Mouse (Mus musculus): ENCODE measurements around the gene Letm1. TPM values are rescaled to one million over a fixed set of nuclear protein-coding genes. Genes with fewer than 3 reads are reported as not detected.

Gene Letm1
- polyA plus RNA-seq, 1 experiment from 2014 or later: 68.7 TPM

GRCm38 (mm10) chr5:33704945-33705611 lies 77.5 kb downstream of the Letm1 start:
- Histone ChIP-seq H3K4me2 (ENCODE audit: low read length) (no peak overlapping the region), H3K4me1 (ENCODE audit: control insufficient read depth, insufficient read depth, low read depth, low read length) (peaks cover 16% of the 10 kb centered on the region; the same call in 1 of the 2 replicates), H3K9me3 (ENCODE audit: control insufficient read depth, low read length) (no peaks in the 10 kb centered on the region), H3K36me3 (ENCODE audit: control insufficient read depth, insufficient read depth, low read length) (no peaks in the 10 kb centered on the region), H3K27ac (ENCODE audit: low read depth, low read length) (peak overlapping the region; percentile 76), H3K4me3 (ENCODE audit: low read length) (no peak overlapping the region), H3K27me3 (replicated peaks; ENCODE audit: control insufficient read depth, insufficient read depth, low read length) (0 out of 2 replicates have a peak, but pooled peaks cover 2% of the 10 kb centered on the region), H3K9ac (ENCODE audit: low read depth, low read length) (no peak overlapping the region)
- ATAC-seq: peak; percentile 91
- 3% methylated on average over 10 of the region's 11 CpGs for WGBS

GRCm38 (mm10) chr5:33703999-33704398 lies 78.6 kb downstream of the Letm1 start:
- no peaks in the 10 kb centered on the region for H3K9me3 ChIP-seq (ENCODE audit: control insufficient read depth, low read length)
- H3K4me1 ChIP-seq (ENCODE audit: control insufficient read depth, insufficient read depth, low read depth, low read length): peaks cover 16% of the 10 kb centered on the region; the same call in 1 of the 2 replicates
- ATAC-seq: peak; percentile 62
- WGBS: 16% methylated on average over 8 of the region's 8 CpGs
- H3K36me3 ChIP-seq (ENCODE audit: control insufficient read depth, insufficient read depth, low read length): no peaks in the 10 kb centered on the region
- H3K9ac ChIP-seq (ENCODE audit: low read depth, low read length): no peak overlapping the region
- H3K27me3 ChIP-seq (replicated peaks; ENCODE audit: control insufficient read depth, insufficient read depth, low read length): 0 out of 2 replicates have a peak, but pooled peaks cover 2% of the 10 kb centered on the region
- H3K27ac ChIP-seq (ENCODE audit: low read depth, low read length): peak overlapping the region; percentile 53
- H3K4me2 ChIP-seq (ENCODE audit: low read length): no peak overlapping the region
- no peak overlapping the region for H3K4me3 ChIP-seq (ENCODE audit: low read length)

- 79% methylated on average over 11 of the region's 11 CpGs for WGBS
- peaks cover 7% of the 10 kb centered on the region; the same call in 1 of the 2 replicates for H3K27me3 ChIP-seq (replicated peaks; ENCODE audit: control insufficient read depth, insufficient read depth, low read length)
- no peak for ATAC-seq
- no peaks in the 10 kb centered on the region for H3K36me3 ChIP-seq (ENCODE audit: control insufficient read depth, insufficient read depth, low read length)
- H3K4me3 ChIP-seq (ENCODE audit: low read length): no peak overlapping the region
- peaks cover 16% of the 10 kb centered on the region for H3K4me1 ChIP-seq (ENCODE audit: control insufficient read depth, insufficient read depth, low read depth, low read length)
- H3K4me2 ChIP-seq (ENCODE audit: low read length): no peak overlapping the region
- no peak overlapping the region for H3K9ac ChIP-seq (ENCODE audit: low read depth, low read length)
- no peaks in the 10 kb centered on the region for H3K9me3 ChIP-seq (ENCODE audit: control insufficient read depth, low read length)
- H3K27ac ChIP-seq (ENCODE audit: low read depth, low read length): no peak overlapping the region
Observed at GRCm38 (mm10) chr5:33701832-33702231, 80.8 kb downstream of the Letm1 start.

GRCm38 (mm10) chr5:33700010-33700409 lies 82.6 kb downstream of the Letm1 start:
- H3K36me3 ChIP-seq (ENCODE audit: control insufficient read depth, insufficient read depth, low read length): no peaks in the 10 kb centered on the region
- peaks cover 10% of the 10 kb centered on the region for H3K4me1 ChIP-seq (ENCODE audit: control insufficient read depth, insufficient read depth, low read depth, low read length)
- no peak overlapping the region for H3K4me3 ChIP-seq (ENCODE audit: low read length)
- no peaks in the 10 kb centered on the region for H3K9me3 ChIP-seq (ENCODE audit: control insufficient read depth, low read length)
- H3K27me3 ChIP-seq (replicated peaks; ENCODE audit: control insufficient read depth, insufficient read depth, low read length): peaks cover 17% of the 10 kb centered on the region
- H3K27ac ChIP-seq (ENCODE audit: low read depth, low read length): no peak overlapping the region; the same call in 1 of the 2 replicates
- no peak for ATAC-seq
- no peak overlapping the region for H3K4me2 ChIP-seq (ENCODE audit: low read length)
- H3K9ac ChIP-seq (ENCODE audit: low read depth, low read length): no peak overlapping the region
- WGBS: 49% methylated on average over 13 of the region's 13 CpGs

GRCm38 (mm10) chr5:33698669-33699068 lies 83.9 kb downstream of the Letm1 start:
- ATAC-seq: no peak
- no peaks in the 10 kb centered on the region for H3K9me3 ChIP-seq (ENCODE audit: control insufficient read depth, low read length)
- WGBS: 81% methylated on average over 5 of the region's 5 CpGs
- no peaks in the 10 kb centered on the region for H3K36me3 ChIP-seq (ENCODE audit: control insufficient read depth, insufficient read depth, low read length)
- peaks cover 13% of the 10 kb centered on the region for H3K4me1 ChIP-seq (ENCODE audit: control insufficient read depth, insufficient read depth, low read depth, low read length)
- H3K4me3 ChIP-seq (ENCODE audit: low read length): no peak overlapping the region
- H3K27me3 ChIP-seq (replicated peaks; ENCODE audit: control insufficient read depth, insufficient read depth, low read length): peaks cover 17% of the 10 kb centered on the region
- H3K9ac ChIP-seq (ENCODE audit: low read depth, low read length): no peak overlapping the region
- H3K27ac ChIP-seq (ENCODE audit: low read depth, low read length): no peak overlapping the region
- no peak overlapping the region for H3K4me2 ChIP-seq (ENCODE audit: low read length)

GRCm38 (mm10) chr5:33697947-33698512 lies 84.6 kb downstream of the Letm1 start:
- H3K9ac ChIP-seq (ENCODE audit: low read depth, low read length): no peak overlapping the region
- peak; percentile 68 for ATAC-seq
- no peaks in the 10 kb centered on the region for H3K36me3 ChIP-seq (ENCODE audit: control insufficient read depth, insufficient read depth, low read length)
- no peaks in the 10 kb centered on the region for H3K9me3 ChIP-seq (ENCODE audit: control insufficient read depth, low read length)
- no peak overlapping the region for H3K4me3 ChIP-seq (ENCODE audit: low read length)
- H3K4me1 ChIP-seq (ENCODE audit: control insufficient read depth, insufficient read depth, low read depth, low read length): peaks cover 13% of the 10 kb centered on the region
- 13% methylated on average over 11 of the region's 13 CpGs for WGBS
- H3K27me3 ChIP-seq (replicated peaks; ENCODE audit: control insufficient read depth, insufficient read depth, low read length): peaks cover 17% of the 10 kb centered on the region
- H3K4me2 ChIP-seq (ENCODE audit: low read length): no peak overlapping the region
- H3K27ac ChIP-seq (ENCODE audit: low read depth, low read length): peak overlapping the region; percentile 16; the same call in 1 of the 2 replicates

- Histone ChIP-seq H3K36me3 (ENCODE audit: control insufficient read depth, insufficient read depth, low read length) (no peaks in the 10 kb centered on the region), H3K4me3 (ENCODE audit: low read length) (no peak overlapping the region), H3K4me1 (ENCODE audit: control insufficient read depth, insufficient read depth, low read depth, low read length) (peaks cover 16% of the 10 kb centered on the region), H3K4me2 (ENCODE audit: low read length) (no peak overlapping the region), H3K27me3 (replicated peaks; ENCODE audit: control insufficient read depth, insufficient read depth, low read length) (peaks cover 18% of the 10 kb centered on the region), H3K27ac (ENCODE audit: low read depth, low read length) (peak overlapping the region; percentile 1; the same call in 1 of the 2 replicates), H3K9me3 (ENCODE audit: control insufficient read depth, low read length) (no peaks in the 10 kb centered on the region), H3K9ac (ENCODE audit: low read depth, low read length) (no peak overlapping the region)
- WGBS: 26% methylated on average over 1 of the region's 1 CpGs
- ATAC-seq: no peak
Observed at GRCm38 (mm10) chr5:33697534-33697933, 85.1 kb downstream of the Letm1 start.

- Histone ChIP-seq H3K4me3 (ENCODE audit: low read length) (no peak overlapping the region), H3K27me3 (replicated peaks; ENCODE audit: control insufficient read depth, insufficient read depth, low read length) (peaks cover 19% of the 10 kb centered on the region), H3K9ac (ENCODE audit: low read depth, low read length) (no peak overlapping the region), H3K4me1 (ENCODE audit: control insufficient read depth, insufficient read depth, low read depth, low read length) (peaks cover 18% of the 10 kb centered on the region), H3K36me3 (ENCODE audit: control insufficient read depth, insufficient read depth, low read length) (no peaks in the 10 kb centered on the region), H3K9me3 (ENCODE audit: control insufficient read depth, low read length) (no peaks in the 10 kb centered on the region), H3K27ac (ENCODE audit: low read depth, low read length) (no peak overlapping the region), H3K4me2 (ENCODE audit: low read length) (no peak overlapping the region)
- 58% methylated on average over 5 of the region's 5 CpGs for WGBS
- no peak for ATAC-seq
Observed at GRCm38 (mm10) chr5:33696430-33696829, 86.2 kb downstream of the Letm1 start.

- H3K27me3 ChIP-seq (replicated peaks; ENCODE audit: control insufficient read depth, insufficient read depth, low read length): peaks cover 19% of the 10 kb centered on the region
- peak overlapping the region; percentile 63; the same call in 1 of the 2 replicates for H3K27ac ChIP-seq (ENCODE audit: low read depth, low read length)
- no peaks in the 10 kb centered on the region for H3K9me3 ChIP-seq (ENCODE audit: control insufficient read depth, low read length)
- H3K4me3 ChIP-seq (ENCODE audit: low read length): peak overlapping the region; percentile 46
- no peak for ATAC-seq
- H3K4me2 ChIP-seq (ENCODE audit: low read length): peak overlapping the region; percentile 87
- peak overlapping the region; percentile 68 for H3K9ac ChIP-seq (ENCODE audit: low read depth, low read length)
- H3K36me3 ChIP-seq (ENCODE audit: control insufficient read depth, insufficient read depth, low read length): no peaks in the 10 kb centered on the region
- 5% methylated on average over 23 of the region's 24 CpGs for WGBS
- H3K4me1 ChIP-seq (ENCODE audit: control insufficient read depth, insufficient read depth, low read depth, low read length): peaks cover 18% of the 10 kb centered on the region
Observed at GRCm38 (mm10) chr5:33695718-33696121, 86.9 kb downstream of the Letm1 start.

Data from hindbrain, embryonic 16.5 days (tissue).